Mouse (Mus musculus): ENCODE results near the gene Ppil3. TPM values are rescaled to one million over a fixed set of nuclear protein-coding genes. Genes with fewer than 3 reads are reported as not detected.

Ppil3 gene
- total RNA-seq (2014; rRNA removed) (21.5 and 32.6 TPM in 2 replicates), polyA plus RNA-seq (2012; rRNA removed) (13.6 and 14.2 TPM in 2 replicates)

DNA sequence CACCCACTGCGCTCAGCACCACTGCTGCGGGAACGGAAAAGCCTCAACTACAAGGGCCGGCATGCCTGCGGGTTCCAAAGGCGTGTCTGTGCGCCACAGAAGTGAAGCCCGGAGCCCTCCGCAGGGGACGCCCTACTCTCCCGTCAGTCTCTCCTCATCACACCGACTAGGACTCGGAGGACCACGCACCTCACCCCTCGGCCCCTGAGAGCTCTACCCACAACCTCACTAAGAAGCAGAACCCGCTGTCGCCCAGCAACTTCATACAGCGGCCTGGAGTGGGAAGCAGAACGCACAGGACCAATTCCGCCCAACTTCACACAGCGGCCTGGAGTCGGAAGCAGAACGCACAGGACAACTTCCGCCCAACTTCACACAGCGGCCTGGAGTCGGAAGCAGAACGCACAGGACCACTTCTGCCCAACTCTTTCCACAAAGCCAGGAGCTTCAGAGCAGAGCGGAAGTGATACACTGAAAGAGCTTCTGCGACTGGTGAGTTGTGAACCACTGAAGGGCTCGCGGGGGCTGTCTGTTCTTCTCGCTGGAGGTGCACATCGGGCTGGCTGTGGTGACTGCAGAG, at the start of gene Ppil3, which contains the start of gene Nif3l1:
TSS of gene Ppil3 (minus strand) at position 344 of the 580 bp plus-strand sequence.
TSS of gene Nif3l1 (plus strand) at position 9 of the 580 bp plus-strand sequence.
- Histone ChIP-seq H3K4me1 (ENCODE audit: control insufficient read depth, insufficient read depth, low read length) (peaks cover 12% of the 10 kb centered on the region), H3K27me3 (ENCODE audit: control insufficient read depth, insufficient read depth, low read length) (no peaks in the 10 kb centered on the region), H3K27ac (replicated peaks; ENCODE audit: insufficient read depth, low read depth, low read length) (peak within 1 kb of the TSS; percentile 65), H3K36me3 (ENCODE audit: control insufficient read depth, insufficient read depth, low read length) (peaks cover 3% of the 10 kb centered on the region; the same call in 1 of the 2 replicates), H3K4me3 (ENCODE audit: insufficient read depth, low read depth, low read length) (peak within 1 kb of the TSS; percentile 77), H3K79me2 (ENCODE audit: control insufficient read depth, insufficient read depth, low read length) (peaks cover 11% of the 10 kb centered on the region), H3K9ac (ENCODE audit: low read depth, low read length) (peak within 1 kb of the TSS; percentile 88)
- TF ChIP-seq CTCF (IDR thresholded peaks at IDR 0.05; ENCODE audit: low read depth, low read length) (peak; percentile 35), POLR2A (IDR thresholded peaks at IDR 0.05; ENCODE audit: extremely low read depth, insufficient read depth, low read length) (peak; percentile 62)
- peak; percentile 90 for DNase-seq (ENCODE audit: extremely low read depth, low read depth, low spot score)
- under 1% methylated on average over 33 of the region's 33 CpGs for WGBS

DNA sequence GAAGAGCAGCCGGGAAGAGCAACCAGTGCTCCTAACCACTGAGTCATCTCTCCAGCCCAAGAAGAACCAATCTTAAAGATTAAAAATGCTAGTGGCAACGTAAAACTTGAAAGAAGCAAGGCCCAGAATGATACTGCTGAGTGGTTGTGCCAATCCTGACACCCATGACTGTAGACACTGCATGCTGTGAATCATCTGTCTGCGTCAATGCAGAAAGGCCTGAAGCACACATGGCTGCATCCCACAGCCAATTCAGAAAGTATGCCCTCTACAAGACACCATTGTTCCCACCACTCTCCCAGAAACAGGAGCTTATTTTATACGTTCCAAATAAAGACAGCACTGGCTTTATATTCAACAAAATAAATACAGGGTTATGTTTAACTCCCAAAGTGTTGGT, 37.4 kb upstream of the Ppil3 start:
- Histone ChIP-seq H3K4me1 (ENCODE audit: control insufficient read depth, insufficient read depth, low read length) (no peaks in the 10 kb centered on the region), H3K9ac (ENCODE audit: low read depth, low read length) (no peak overlapping the region), H3K27ac (replicated peaks; ENCODE audit: insufficient read depth, low read depth, low read length) (no peak overlapping the region), H3K79me2 (ENCODE audit: control insufficient read depth, insufficient read depth, low read length) (no peaks in the 10 kb centered on the region), H3K4me3 (ENCODE audit: insufficient read depth, low read depth, low read length) (no peak overlapping the region), H3K36me3 (ENCODE audit: control insufficient read depth, insufficient read depth, low read length) (peaks cover 32% of the 10 kb centered on the region), H3K27me3 (ENCODE audit: control insufficient read depth, insufficient read depth, low read length) (no peaks in the 10 kb centered on the region)
- TF ChIP-seq POLR2A (IDR thresholded peaks at IDR 0.05; ENCODE audit: extremely low read depth, insufficient read depth, low read length), result no peak
- 96% methylated on average over 4 of the region's 4 CpGs for WGBS
- no peak for DNase-seq (ENCODE audit: extremely low read depth, low read depth, low spot score)

DNA sequence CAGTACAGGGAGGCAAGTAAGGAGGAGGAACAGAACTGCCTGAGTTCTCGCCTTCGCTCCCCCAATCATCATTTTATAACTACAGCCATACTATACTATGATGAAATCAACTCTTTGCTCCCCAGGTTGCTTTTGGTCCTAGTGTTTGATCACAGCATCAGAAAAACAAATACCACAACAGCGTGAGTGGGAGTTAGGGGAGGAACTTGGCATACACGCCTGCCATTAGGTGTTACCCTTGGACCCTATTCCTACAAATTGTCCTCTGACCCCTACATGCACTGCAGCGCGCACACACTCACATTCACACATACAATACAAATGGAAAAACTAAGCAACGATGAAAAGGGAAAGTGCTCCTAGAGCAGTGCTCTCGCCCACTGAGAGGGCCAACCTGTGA, 30.4 kb upstream of the Ppil3 start:
- peaks cover 38% of the 10 kb centered on the region for H3K36me3 ChIP-seq (ENCODE audit: control insufficient read depth, insufficient read depth, low read length)
- 35% methylated on average over 8 of the region's 8 CpGs for WGBS
- no peak overlapping the region for H3K4me3 ChIP-seq (ENCODE audit: insufficient read depth, low read depth, low read length)
- no peak overlapping the region for H3K27ac ChIP-seq (replicated peaks; ENCODE audit: insufficient read depth, low read depth, low read length)
- H3K4me1 ChIP-seq (ENCODE audit: control insufficient read depth, insufficient read depth, low read length), result no peaks in the 10 kb centered on the region
- H3K9ac ChIP-seq (ENCODE audit: low read depth, low read length), result no peak overlapping the region
- H3K27me3 ChIP-seq (ENCODE audit: control insufficient read depth, insufficient read depth, low read length), result no peaks in the 10 kb centered on the region
- TF ChIP-seq CTCF (IDR thresholded peaks at IDR 0.05; ENCODE audit: low read depth, low read length) (no peak), POLR2A (IDR thresholded peaks at IDR 0.05; ENCODE audit: extremely low read depth, insufficient read depth, low read length) (no peak)
- no peaks in the 10 kb centered on the region for H3K79me2 ChIP-seq (ENCODE audit: control insufficient read depth, insufficient read depth, low read length)
- peak; percentile 56 for DNase-seq (ENCODE audit: extremely low read depth, low read depth, low spot score)

DNA sequence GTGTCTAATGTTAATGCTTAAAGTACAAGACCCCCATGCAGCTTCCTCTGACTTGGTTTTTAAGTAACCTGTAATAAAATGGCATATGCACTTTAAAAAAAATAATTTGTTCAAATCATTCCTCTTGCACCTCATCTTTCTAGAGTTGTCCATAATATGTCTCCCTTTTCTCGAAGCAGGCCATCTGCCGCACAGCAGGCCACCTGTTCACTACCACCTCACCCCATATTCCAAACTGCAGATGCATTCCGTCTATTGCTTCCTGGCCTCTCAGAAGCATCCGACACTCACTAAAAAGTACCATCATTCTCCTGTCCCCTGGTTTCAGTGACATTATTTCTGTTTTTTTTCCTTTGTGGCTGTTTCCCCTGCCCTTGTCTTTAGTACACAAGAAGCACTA, 20.3 kb upstream of the Ppil3 start:
- H3K9ac ChIP-seq (ENCODE audit: low read depth, low read length), result no peak overlapping the region
- WGBS, result 97% methylated on average over 4 of the region's 4 CpGs
- no peak overlapping the region for H3K27ac ChIP-seq (replicated peaks; ENCODE audit: insufficient read depth, low read depth, low read length)
- H3K27me3 ChIP-seq (ENCODE audit: control insufficient read depth, insufficient read depth, low read length), result no peaks in the 10 kb centered on the region
- peaks cover 51% of the 10 kb centered on the region for H3K36me3 ChIP-seq (ENCODE audit: control insufficient read depth, insufficient read depth, low read length)
- no peak overlapping the region for H3K4me3 ChIP-seq (ENCODE audit: insufficient read depth, low read depth, low read length)
- no peaks in the 10 kb centered on the region for H3K4me1 ChIP-seq (ENCODE audit: control insufficient read depth, insufficient read depth, low read length)
- no peak for DNase-seq (ENCODE audit: extremely low read depth, low read depth, low spot score)
- TF ChIP-seq CTCF (IDR thresholded peaks at IDR 0.05; ENCODE audit: low read depth, low read length) (no peak), POLR2A (IDR thresholded peaks at IDR 0.05; ENCODE audit: extremely low read depth, insufficient read depth, low read length) (no peak)
- H3K79me2 ChIP-seq (ENCODE audit: control insufficient read depth, insufficient read depth, low read length), result no peaks in the 10 kb centered on the region

DNA sequence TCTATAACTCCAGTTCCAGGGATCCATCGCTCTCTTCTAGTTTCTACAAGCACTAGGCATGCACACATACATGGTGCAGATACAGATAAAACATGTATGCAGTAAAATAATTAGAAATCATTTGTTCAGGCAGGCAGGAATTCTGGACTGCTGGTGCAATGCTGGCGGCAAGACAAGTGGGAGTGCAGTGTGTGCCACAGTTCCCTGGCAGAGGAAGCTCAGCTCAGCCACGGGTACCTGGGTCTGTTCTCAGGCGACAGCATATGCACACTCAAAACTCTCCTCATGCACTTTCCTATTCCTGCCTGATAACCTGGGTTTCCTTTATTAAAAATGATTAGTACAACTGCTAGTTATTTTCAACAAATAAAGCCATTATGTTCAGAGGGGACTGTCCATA, 19.8 kb upstream of the Ppil3 start:
- H3K27me3 ChIP-seq (ENCODE audit: control insufficient read depth, insufficient read depth, low read length), result no peaks in the 10 kb centered on the region
- no peak overlapping the region for H3K27ac ChIP-seq (replicated peaks; ENCODE audit: insufficient read depth, low read depth, low read length)
- H3K9ac ChIP-seq (ENCODE audit: low read depth, low read length), result no peak overlapping the region
- H3K36me3 ChIP-seq (ENCODE audit: control insufficient read depth, insufficient read depth, low read length), result peaks cover 49% of the 10 kb centered on the region
- H3K79me2 ChIP-seq (ENCODE audit: control insufficient read depth, insufficient read depth, low read length), result no peaks in the 10 kb centered on the region
- no peaks in the 10 kb centered on the region for H3K4me1 ChIP-seq (ENCODE audit: control insufficient read depth, insufficient read depth, low read length)
- WGBS, result 86% methylated on average over 4 of the region's 4 CpGs
- no peak for DNase-seq (ENCODE audit: extremely low read depth, low read depth, low spot score)
- no peak overlapping the region for H3K4me3 ChIP-seq (ENCODE audit: insufficient read depth, low read depth, low read length)
- TF ChIP-seq CTCF (IDR thresholded peaks at IDR 0.05; ENCODE audit: low read depth, low read length) (no peak), POLR2A (IDR thresholded peaks at IDR 0.05; ENCODE audit: extremely low read depth, insufficient read depth, low read length) (no peak)

DNA sequence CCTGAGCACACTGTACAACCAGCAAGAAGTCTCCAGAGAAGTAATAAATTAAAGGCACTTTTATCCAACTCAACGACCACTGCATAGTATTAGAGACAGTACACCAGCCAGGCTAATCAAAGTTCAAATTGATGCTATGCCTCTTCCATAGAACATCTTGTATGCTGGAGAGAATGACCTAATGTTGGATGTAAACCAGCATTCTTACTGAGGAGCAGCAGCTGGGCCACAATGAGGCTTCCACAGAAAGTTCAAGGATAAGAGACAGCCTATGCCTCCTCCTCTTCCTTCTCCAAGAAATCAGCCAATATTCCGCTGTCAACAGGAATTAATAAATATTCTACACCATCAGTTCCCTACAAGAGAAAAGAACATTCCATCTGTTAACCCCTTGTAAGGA, 18.6 kb upstream of the Ppil3 start:
- H3K79me2 ChIP-seq (ENCODE audit: control insufficient read depth, insufficient read depth, low read length), result no peaks in the 10 kb centered on the region
- no peak overlapping the region for H3K4me3 ChIP-seq (ENCODE audit: insufficient read depth, low read depth, low read length)
- no peak for DNase-seq (ENCODE audit: extremely low read depth, low read depth, low spot score)
- H3K36me3 ChIP-seq (ENCODE audit: control insufficient read depth, insufficient read depth, low read length), result peaks cover 39% of the 10 kb centered on the region
- H3K27ac ChIP-seq (replicated peaks; ENCODE audit: insufficient read depth, low read depth, low read length), result no peak overlapping the region
- H3K27me3 ChIP-seq (ENCODE audit: control insufficient read depth, insufficient read depth, low read length), result no peaks in the 10 kb centered on the region
- no peak overlapping the region for H3K9ac ChIP-seq (ENCODE audit: low read depth, low read length)
- 85% methylated on average over 2 of the region's 2 CpGs for WGBS
- no peaks in the 10 kb centered on the region for H3K4me1 ChIP-seq (ENCODE audit: control insufficient read depth, insufficient read depth, low read length)
- TF ChIP-seq POLR2A (IDR thresholded peaks at IDR 0.05; ENCODE audit: extremely low read depth, insufficient read depth, low read length) (no peak), CTCF (IDR thresholded peaks at IDR 0.05; ENCODE audit: low read depth, low read length) (no peak)

Measured in liver, adult 2 months (tissue).